Mouse (Mus musculus): ENCODE results near the gene Maco1. TPM values are rescaled to one million over a fixed set of nuclear protein-coding genes. Genes with fewer than 3 reads are reported as not detected.
"Not testable (repeated sequence)": the region's sequence is repeated elsewhere in the genome, so short reads cannot be mapped to it uniquely, and the experiment has no call there.

The Maco1 gene
- polyA plus RNA-seq, 1 experiment from 2014 or later = 19.0 TPM

DNA sequence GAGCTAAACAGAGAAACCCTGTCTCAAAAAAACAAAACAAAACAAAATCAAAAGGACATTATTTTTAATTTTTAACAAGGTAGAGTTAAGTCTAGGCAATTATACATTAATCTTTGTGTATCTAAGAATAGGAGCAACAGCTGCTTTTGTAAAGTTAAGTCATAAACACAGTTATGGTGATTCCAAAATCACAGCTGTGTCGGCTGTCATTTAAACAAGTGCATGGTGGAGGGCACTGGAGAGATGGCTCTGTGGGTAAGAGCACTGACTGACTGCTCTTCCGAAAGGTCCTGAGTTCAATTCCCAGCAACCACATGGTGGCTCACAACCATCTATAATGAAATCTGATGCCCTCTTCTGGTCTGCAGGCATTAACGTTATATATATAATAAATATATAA is 21.2 kb downstream of the Maco1 start:
- TF ChIP-seq CTCF (IDR thresholded peaks at IDR 0.05; ENCODE audit: low read depth) = no peak
- H3K27ac ChIP-seq (ENCODE audit: low read depth, low read length) = no peak overlapping the region
- no peaks in the 10 kb centered on the region for H3K9me3 ChIP-seq (ENCODE audit: control insufficient read depth)
- H3K36me3 ChIP-seq (ENCODE audit: control insufficient read depth, insufficient read depth) = peaks cover 21% of the 10 kb centered on the region; the same call in 1 of the 2 replicates
- no peaks in the 10 kb centered on the region for H3K4me1 ChIP-seq (replicated peaks; ENCODE audit: control insufficient read depth, insufficient read depth, low read length)
- no peak overlapping the region for H3K9ac ChIP-seq (ENCODE audit: low read depth, low read length)
- 89% methylated on average over 3 of the region's 3 CpGs for whole genome bisulfite sequencing
- H3K27me3 ChIP-seq (replicated peaks; ENCODE audit: control insufficient read depth, insufficient read depth, low read length) = no peaks in the 10 kb centered on the region
- H3K4me2 ChIP-seq (replicated peaks; ENCODE audit: low read depth) = no peak overlapping the region
- H3K4me3 ChIP-seq (ENCODE audit: low read depth, low read length) = no peak overlapping the region
- ATAC-seq = no peak

DNA sequence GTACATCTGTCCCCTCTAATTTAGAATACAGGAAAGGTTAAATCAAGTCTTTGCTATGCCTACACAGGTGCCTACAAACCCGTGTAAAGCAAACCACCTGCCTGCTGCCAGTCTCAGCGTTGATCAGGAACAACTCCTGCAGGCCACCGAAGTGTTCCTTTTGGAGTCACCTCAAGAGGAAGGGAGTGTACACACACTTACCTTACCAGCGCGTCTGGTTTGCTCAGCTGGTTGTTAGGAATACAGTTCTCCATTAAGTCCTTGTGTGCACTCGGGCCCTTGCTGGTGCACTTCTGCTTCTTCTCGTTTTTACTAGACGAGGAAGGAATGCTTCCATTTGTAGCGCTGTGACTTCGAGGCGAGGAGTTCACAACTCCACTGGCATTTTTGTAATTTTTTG is 25.3 kb downstream of the Maco1 start:
- peaks cover 17% of the 10 kb centered on the region; the same call in 1 of the 2 replicates for H3K36me3 ChIP-seq (ENCODE audit: control insufficient read depth, insufficient read depth)
- H3K9me3 ChIP-seq (ENCODE audit: control insufficient read depth) = no peaks in the 10 kb centered on the region
- no peak overlapping the region for H3K27ac ChIP-seq (ENCODE audit: low read depth, low read length)
- no peak overlapping the region for H3K9ac ChIP-seq (ENCODE audit: low read depth, low read length)
- H3K4me3 ChIP-seq (ENCODE audit: low read depth, low read length) = no peak overlapping the region
- 85% methylated on average over 11 of the region's 11 CpGs for WGBS
- H3K4me2 ChIP-seq (replicated peaks; ENCODE audit: low read depth) = no peak overlapping the region
- TF ChIP-seq CTCF (IDR thresholded peaks at IDR 0.05; ENCODE audit: low read depth) = no peak
- H3K27me3 ChIP-seq (replicated peaks; ENCODE audit: control insufficient read depth, insufficient read depth, low read length) = no peaks in the 10 kb centered on the region
- ATAC-seq = no peak
- H3K4me1 ChIP-seq (replicated peaks; ENCODE audit: control insufficient read depth, insufficient read depth, low read length) = no peaks in the 10 kb centered on the region

DNA sequence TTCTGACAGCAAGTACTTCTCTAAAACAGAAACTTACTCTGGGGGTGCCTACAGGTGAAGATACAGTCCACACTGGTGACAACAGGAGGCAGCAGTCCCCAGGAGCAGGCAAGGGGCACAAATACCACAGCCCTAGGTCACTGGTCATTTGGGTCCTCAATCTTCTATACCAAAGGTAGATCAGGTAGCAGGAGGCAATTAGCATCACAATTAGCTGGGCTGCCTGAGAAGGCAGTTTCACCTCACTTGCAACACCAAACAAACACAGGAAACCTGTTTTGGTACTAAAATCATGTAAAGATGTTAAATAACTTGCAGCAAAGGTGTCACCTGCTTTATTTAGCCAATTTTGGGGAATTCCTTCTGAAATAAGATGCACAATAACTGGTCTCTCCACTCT is 26.8 kb downstream of the Maco1 start:
- Histone ChIP-seq H3K9me3 (ENCODE audit: control insufficient read depth) (no peaks in the 10 kb centered on the region), H3K27ac (ENCODE audit: low read depth, low read length) (no peak overlapping the region), H3K9ac (ENCODE audit: low read depth, low read length) (no peak overlapping the region), H3K36me3 (ENCODE audit: control insufficient read depth, insufficient read depth) (peaks cover 14% of the 10 kb centered on the region; the same call in 1 of the 2 replicates), H3K27me3 (replicated peaks; ENCODE audit: control insufficient read depth, insufficient read depth, low read length) (no peaks in the 10 kb centered on the region), H3K4me3 (ENCODE audit: low read depth, low read length) (no peak overlapping the region), H3K4me2 (replicated peaks; ENCODE audit: low read depth) (no peak overlapping the region), H3K4me1 (replicated peaks; ENCODE audit: control insufficient read depth, insufficient read depth, low read length) (no peaks in the 10 kb centered on the region; the same call in 1 of the 2 replicates)
- no peak for ATAC-seq
- TF ChIP-seq CTCF (IDR thresholded peaks at IDR 0.05; ENCODE audit: low read depth) = no peak

DNA sequence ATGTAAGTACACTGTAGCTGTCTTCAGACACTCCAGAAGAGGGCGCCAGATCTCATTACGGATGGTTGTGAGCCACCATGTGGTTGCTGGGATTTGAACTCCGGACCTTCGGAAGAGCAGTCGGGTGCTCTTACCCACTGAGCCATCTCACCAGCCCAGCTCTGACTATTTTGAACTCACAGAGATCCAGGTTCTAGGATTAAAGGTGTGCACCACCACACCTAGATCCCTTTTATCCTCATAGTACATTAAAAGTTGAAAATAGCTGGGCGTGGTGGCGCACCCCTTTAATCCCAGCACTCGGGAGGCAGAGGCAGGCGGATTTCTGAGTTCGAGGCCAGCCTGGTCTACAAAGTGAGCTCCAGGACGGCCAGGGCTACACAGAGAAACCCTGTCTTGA is 27.3 kb downstream of the Maco1 start:
- not testable (repeated sequence) for H3K4me2 ChIP-seq (replicated peaks; ENCODE audit: low read depth); H3K9me3 ChIP-seq (ENCODE audit: control insufficient read depth); H3K4me1 ChIP-seq (replicated peaks; ENCODE audit: control insufficient read depth, insufficient read depth, low read length); H3K27ac ChIP-seq (ENCODE audit: low read depth, low read length); H3K27me3 ChIP-seq (replicated peaks; ENCODE audit: control insufficient read depth, insufficient read depth, low read length); H3K9ac ChIP-seq (ENCODE audit: low read depth, low read length); ATAC-seq; H3K4me3 ChIP-seq (ENCODE audit: low read depth, low read length)
- WGBS = 95% methylated on average over 11 of the region's 11 CpGs
- H3K36me3 ChIP-seq (ENCODE audit: control insufficient read depth, insufficient read depth) = peaks cover 11% of the 10 kb centered on the region; the same call in 1 of the 2 replicates

DNA sequence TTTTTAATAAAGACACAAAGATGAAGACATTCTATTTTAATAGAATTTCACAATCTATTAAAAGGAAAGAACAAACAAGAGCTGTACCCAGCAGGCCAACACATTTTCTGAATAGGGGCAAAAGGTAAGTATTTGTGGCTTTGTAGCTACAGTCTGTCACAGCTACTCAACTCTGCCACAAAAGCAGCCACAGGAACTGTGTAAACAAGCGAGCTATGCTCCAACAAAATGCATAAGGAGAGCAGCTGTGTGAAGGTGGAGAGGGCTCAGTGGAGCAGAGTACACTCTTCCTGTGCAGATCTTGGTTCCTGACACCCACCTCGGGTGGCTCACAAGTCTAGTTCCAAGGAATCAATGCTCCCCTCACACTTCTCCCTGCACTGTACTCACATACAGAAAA is 29.6 kb downstream of the Maco1 start:
- H3K27ac ChIP-seq (ENCODE audit: low read depth, low read length) = no peak overlapping the region
- no peak overlapping the region for H3K4me2 ChIP-seq (replicated peaks; ENCODE audit: low read depth)
- no peak overlapping the region for H3K9ac ChIP-seq (ENCODE audit: low read depth, low read length)
- no peak for TF ChIP-seq CTCF (IDR thresholded peaks at IDR 0.05; ENCODE audit: low read depth)
- H3K4me1 ChIP-seq (replicated peaks; ENCODE audit: control insufficient read depth, insufficient read depth, low read length) = no peaks in the 10 kb centered on the region; the same call in 1 of the 2 replicates
- no peak for ATAC-seq
- H3K27me3 ChIP-seq (replicated peaks; ENCODE audit: control insufficient read depth, insufficient read depth, low read length) = no peaks in the 10 kb centered on the region
- no peaks in the 10 kb centered on the region for H3K9me3 ChIP-seq (ENCODE audit: control insufficient read depth)
- 64% methylated on average over 2 of the region's 2 CpGs for WGBS
- H3K4me3 ChIP-seq (ENCODE audit: low read depth, low read length) = no peak overlapping the region
- peaks cover 11% of the 10 kb centered on the region; the same call in 1 of the 2 replicates for H3K36me3 ChIP-seq (ENCODE audit: control insufficient read depth, insufficient read depth)

GRCm38 (mm10) chr4:134821061-134821460 is 32.1 kb downstream of the Maco1 start:
- Histone ChIP-seq H3K4me3 (ENCODE audit: low read depth, low read length) (no peak overlapping the region), H3K4me2 (replicated peaks; ENCODE audit: low read depth) (no peak overlapping the region), H3K27me3 (replicated peaks; ENCODE audit: control insufficient read depth, insufficient read depth, low read length) (no peaks in the 10 kb centered on the region), H3K27ac (ENCODE audit: low read depth, low read length) (no peak overlapping the region), H3K36me3 (ENCODE audit: control insufficient read depth, insufficient read depth) (no peaks in the 10 kb centered on the region; the same call in 1 of the 2 replicates), H3K9me3 (ENCODE audit: control insufficient read depth) (no peaks in the 10 kb centered on the region), H3K4me1 (replicated peaks; ENCODE audit: control insufficient read depth, insufficient read depth, low read length) (no peaks in the 10 kb centered on the region; the same call in 1 of the 2 replicates), H3K9ac (ENCODE audit: low read depth, low read length) (no peak overlapping the region)
- no peak for TF ChIP-seq CTCF (IDR thresholded peaks at IDR 0.05; ENCODE audit: low read depth)
- WGBS = 57% methylated on average over 1 of the region's 1 CpGs
- no peak for ATAC-seq

DNA sequence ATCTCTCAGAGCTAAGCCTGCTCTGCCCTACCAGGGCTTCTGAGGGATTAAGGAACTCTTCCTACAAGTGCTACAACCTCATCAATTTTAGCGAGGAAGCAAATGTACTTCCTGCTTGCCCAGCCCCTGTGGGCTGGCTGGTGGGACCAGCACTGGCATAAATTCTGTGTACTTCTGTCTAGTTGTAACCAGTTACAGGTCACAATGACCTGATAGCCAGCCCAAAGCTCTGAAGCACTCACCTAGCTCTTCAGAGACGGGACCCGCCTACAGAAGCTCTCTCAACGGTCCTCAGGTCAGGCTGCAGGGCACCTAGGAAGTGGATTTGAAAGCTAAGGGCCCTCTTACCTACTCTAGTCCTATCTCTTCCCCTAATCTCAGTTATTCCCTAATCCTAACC is 35.4 kb downstream of the Maco1 start:
- H3K9me3 ChIP-seq (ENCODE audit: control insufficient read depth) = no peaks in the 10 kb centered on the region
- WGBS = 85% methylated on average over 4 of the region's 4 CpGs
- no peak overlapping the region for H3K9ac ChIP-seq (ENCODE audit: low read depth, low read length)
- no peaks in the 10 kb centered on the region for H3K27me3 ChIP-seq (replicated peaks; ENCODE audit: control insufficient read depth, insufficient read depth, low read length)
- no peak for TF ChIP-seq CTCF (IDR thresholded peaks at IDR 0.05; ENCODE audit: low read depth)
- no peak overlapping the region for H3K4me3 ChIP-seq (ENCODE audit: low read depth, low read length)
- no peak overlapping the region for H3K4me2 ChIP-seq (replicated peaks; ENCODE audit: low read depth)
- H3K27ac ChIP-seq (ENCODE audit: low read depth, low read length) = no peak overlapping the region
- ATAC-seq = no peak
- no peaks in the 10 kb centered on the region; the same call in 1 of the 2 replicates for H3K36me3 ChIP-seq (ENCODE audit: control insufficient read depth, insufficient read depth)
- no peaks in the 10 kb centered on the region; the same call in 1 of the 2 replicates for H3K4me1 ChIP-seq (replicated peaks; ENCODE audit: control insufficient read depth, insufficient read depth, low read length)
